Mouse (Mus musculus) ES-E14 (cell line): ENCODE results near the gene Fank1. TPM values are rescaled to one million over a fixed set of nuclear protein-coding genes. Genes with fewer than 3 reads are reported as not detected.

Experiments used
- DNase-seq: peaks from one replicate; pipeline ENCODE4 v3.0.0-alpha.2; 2013; ENCODE audit warnings: low read depth, low spot score
- H3K27ac ChIP-seq: 2 replicates; pipeline ENCODE4 v1.5.1; 2012; ENCODE audit warnings: low read depth, mild to moderate bottlenecking, low read length, moderate library complexity, mixed read lengths; ENCODE audit not compliant: poor library complexity, insufficient read depth, severe bottlenecking
- H3K36me3 ChIP-seq: 2 replicates; pipeline ENCODE4 v1.6.1; 2012; ENCODE audit warnings: mild to moderate bottlenecking, low read length, moderate library complexity, mixed read lengths; ENCODE audit not compliant: control insufficient read depth, poor library complexity, insufficient read depth, severe bottlenecking
- H3K4me1 ChIP-seq, 2 experiments: fragments of 150-350 bp in 1 of 2; sonication (generic) in 1 of 2; 2 replicates each; pipeline ENCODE4 v1.6.1; 2012; ENCODE audit warnings: low read length in 2 of 2, mild to moderate bottlenecking in 1 of 2, mixed read lengths in 1 of 2; ENCODE audit not compliant: control insufficient read depth in 2 of 2, insufficient read depth in 2 of 2, poor library complexity in 1 of 2
- H3K4me3 ChIP-seq, 2 experiments: fragments of 150-350 bp in 1 of 2; sonication (generic) in 1 of 2; 2 replicates each; pipeline ENCODE4 v1.5.1; 2012; ENCODE audit warnings: low read length in 2 of 2, low read depth in 1 of 2, mild to moderate bottlenecking in 1 of 2, mixed read lengths in 1 of 2; ENCODE audit not compliant: insufficient read depth in 1 of 2, poor library complexity in 1 of 2, severe bottlenecking in 1 of 2
- H3K9ac ChIP-seq: 2 replicates; pipeline ENCODE4 v1.6.1; 2012; ENCODE audit warnings: low read depth, mild to moderate bottlenecking, low read length, mixed read lengths; ENCODE audit not compliant: poor library complexity, insufficient read depth, severe bottlenecking
- H3K9me3 ChIP-seq: fragments of 150-350 bp; sonication (generic); 2 replicates; pipeline ENCODE4 v1.6.1; 2012; ENCODE audit warnings: low read depth, mild to moderate bottlenecking, low read length; ENCODE audit not compliant: control insufficient read depth, insufficient read depth
- CHD2 ChIP-seq: IDR thresholded peaks from 2 replicates; pipeline ENCODE4 v1.6.1; 2014; ENCODE audit warnings: mild to moderate bottlenecking, low read depth, low read length, inconsistent platforms
- HCFC1 ChIP-seq: IDR thresholded peaks from 2 replicates; pipeline ENCODE4 v1.6.1; 2012; ENCODE audit warnings: low read length, inconsistent platforms, borderline replicate concordance; ENCODE audit not compliant: insufficient read depth
- MAFK ChIP-seq: IDR thresholded peaks from 2 replicates; pipeline ENCODE4 v1.6.1; 2014; ENCODE audit warnings: mild to moderate bottlenecking, low read depth, low read length, inconsistent platforms; ENCODE audit not compliant: insufficient read depth
- ZC3H11A ChIP-seq: IDR thresholded peaks from 2 replicates; pipeline ENCODE4 v1.6.1; 2012; ENCODE audit warnings: low read depth, mild to moderate bottlenecking, inconsistent platforms, low read length, borderline replicate concordance
- ZNF384 ChIP-seq: IDR thresholded peaks from 2 replicates; pipeline ENCODE4 v1.6.1; 2012; ENCODE audit warnings: low read depth, low read length, inconsistent platforms
- in situ Hi-C, 2 experiments: fragments of 600-800 bp; cut with MboI; formaldehyde crosslinking; loops; one replicate each; pipeline ENCODE4 v1.15.1; 2025; ENCODE audit warnings: low sequenced_read_pairs in 2 of 2, inconsistent platforms in 1 of 2; ENCODE audit not compliant: unreplicated experiment in 2 of 2
- total RNA-seq: library from RNA; depleted of rRNA; stranded (reverse); fragments of 300-350 nt; gene quantifications from 2 replicates; pipeline ENCODE4 v1.2.3, GENCODE M21; 2012

Fank1 gene
- total RNA-seq, 1 experiment: 0.62 TPM

- in situ Hi-C loops: loop anchor here in 1 of 2 experiments (25.0 kb wide), 2 partner anchors 474 to 674 kb away; no protein-coding TSS in a partner anchor
- no peak overlapping the region for H3K27ac ChIP-seq
- DNase-seq: no peak
Observed at GRCm38 (mm10) chr7:133863684-133864083, 87.0 kb downstream of the Fank1 start.

GRCm38 (mm10) chr7:133870265-133870664 is 93.6 kb downstream of the Fank1 start:
- Histone ChIP-seq H3K36me3 (no peaks in the 10 kb centered on the region), H3K9me3 (no peaks in the 10 kb centered on the region), H3K27ac (no peak overlapping the region), H3K4me3 (no peak overlapping the region), H3K9ac (no peak overlapping the region), H3K4me1 (no peaks in the 10 kb centered on the region)
- in situ Hi-C loops: loop anchor here in 1 of 2 experiments (25.0 kb wide), 2 partner anchors 467 to 667 kb away; no protein-coding TSS in a partner anchor
- no peak for DNase-seq
- TF ChIP-seq CHD2 (no peak), MAFK (no peak), HCFC1 (no peak), ZC3H11A (no peak), ZNF384 (no peak)

More at GRCm38 (mm10) chr7:133863684-133864083, 87.0 kb downstream of the Fank1 start:
- Histone ChIP-seq H3K36me3 (no peaks in the 10 kb centered on the region), H3K4me1 (no peaks in the 10 kb centered on the region; a peak in 1 of 4 replicates), H3K4me3 (no peak overlapping the region), H3K9me3 (no peaks in the 10 kb centered on the region), H3K9ac (no peak overlapping the region)
- TF ChIP-seq CHD2: no peak
- TF ChIP-seq HCFC1: no peak
- no peak for TF ChIP-seq ZNF384
- no peak for TF ChIP-seq ZC3H11A
- no peak for TF ChIP-seq MAFK

- H3K4me1 ChIP-seq: no peaks in the 10 kb centered on the region
- no peak overlapping the region for H3K27ac ChIP-seq
- in situ Hi-C loops: loop anchor here in 1 of 2 experiments (25.0 kb wide), 2 partner anchors 465 to 665 kb away; no protein-coding TSS in a partner anchor
- no peaks in the 10 kb centered on the region for H3K9me3 ChIP-seq
- H3K9ac ChIP-seq: no peak overlapping the region
- H3K4me3 ChIP-seq: no peak overlapping the region
- DNase-seq: no peak
- no peak for TF ChIP-seq ZC3H11A
- TF ChIP-seq MAFK: no peak
- no peak for TF ChIP-seq HCFC1
- TF ChIP-seq CHD2: no peak
- TF ChIP-seq ZNF384: no peak
- H3K36me3 ChIP-seq: no peaks in the 10 kb centered on the region
Observed at GRCm38 (mm10) chr7:133872701-133873100, 96.0 kb downstream of the Fank1 start.

- no peaks in the 10 kb centered on the region for H3K36me3 ChIP-seq
- TF ChIP-seq HCFC1 (no peak), CHD2 (no peak), MAFK (no peak), ZNF384 (no peak), ZC3H11A (no peak)
- no peak overlapping the region for H3K9ac ChIP-seq
- H3K27ac ChIP-seq: no peak overlapping the region
- DNase-seq: no peak
- H3K9me3 ChIP-seq: no peaks in the 10 kb centered on the region
- no peak overlapping the region for H3K4me3 ChIP-seq
- in situ Hi-C loops: no loop called here
- no peaks in the 10 kb centered on the region for H3K4me1 ChIP-seq
Observed at GRCm38 (mm10) chr7:133876139-133876538, 99.5 kb downstream of the Fank1 start.

- H3K27ac ChIP-seq: no peak overlapping the region
- in situ Hi-C loops: no loop called here
- no peak overlapping the region for H3K9ac ChIP-seq
- no peaks in the 10 kb centered on the region for H3K9me3 ChIP-seq
- no peak for DNase-seq
- H3K4me1 ChIP-seq: no peaks in the 10 kb centered on the region
- H3K4me3 ChIP-seq: no peak overlapping the region
- no peaks in the 10 kb centered on the region for H3K36me3 ChIP-seq
- TF ChIP-seq HCFC1 (no peak), ZNF384 (no peak), ZC3H11A (no peak), CHD2 (no peak), MAFK (no peak)
Observed at GRCm38 (mm10) chr7:133876646-133877342, 100.1 kb downstream of the Fank1 start.
